Mouse (Mus musculus) G1E (cell line): ENCODE measurements around the gene Thg1l. TPM values are rescaled to one million over a fixed set of nuclear protein-coding genes. Genes with fewer than 3 reads are reported as not detected.
A peak's percentile ranks its signal among the peaks of the same experiment; 100 is the strongest.

ENCODE experiments used
- ATAC-seq: 2 replicates; pipeline ENCODE4 v1.8.0; 2016; ENCODE audit warnings: mild to moderate bottlenecking; ENCODE audit not compliant: insufficient number of reproducible peaks, poor library complexity, low FRiP score, severe bottlenecking; ENCODE audit errors: extremely low read depth
- DNase-seq: peaks from one replicate; pipeline ENCODE4 v3.0.0; 2012; ENCODE audit warnings: low spot score
- H3K27me3 ChIP-seq: 2 replicates; pipeline ENCODE4 v1.6.1; 2012; ENCODE audit warnings: mild to moderate bottlenecking, low read length, inconsistent platforms; ENCODE audit not compliant: insufficient read depth
- H3K36me3 ChIP-seq: replicated peaks from 2 replicates; pipeline ENCODE3; 2012; ENCODE audit warnings: mild to moderate bottlenecking, inconsistent platforms
- H3K4me1 ChIP-seq: 2 replicates; pipeline ENCODE4 v1.6.1; 2012; ENCODE audit warnings: low read depth, low read length, inconsistent platforms, mixed read lengths; ENCODE audit not compliant: insufficient read depth
- H3K4me3 ChIP-seq: 2 replicates; pipeline ENCODE4 v1.5.1; 2012; ENCODE audit warnings: low read depth, mild to moderate bottlenecking, inconsistent platforms, low read length, moderate library complexity, mixed read lengths
- H3K9me3 ChIP-seq: replicated peaks from 2 replicates; pipeline ENCODE4 v1.6.1; 2012; ENCODE audit warnings: inconsistent platforms
- CTCF ChIP-seq: IDR thresholded peaks from 2 replicates; pipeline ENCODE4 v1.5.1; 2012; ENCODE audit warnings: low read depth, low read length, inconsistent platforms, mixed read lengths
- GATA1 ChIP-seq: IDR thresholded peaks from 2 replicates; pipeline ENCODE4 v1.6.1; 2012; ENCODE audit warnings: borderline replicate concordance, low read length, inconsistent platforms, mixed read lengths
- GATA2 ChIP-seq: IDR thresholded peaks from 2 replicates; pipeline ENCODE4 v1.6.1; 2012; ENCODE audit warnings: low read depth, low read length, inconsistent platforms, borderline replicate concordance
- POLR2AphosphoS5 ChIP-seq: IDR thresholded peaks from 2 replicates; pipeline ENCODE4 v1.6.1; 2012; ENCODE audit warnings: low read depth, low read length, inconsistent platforms; ENCODE audit not compliant: insufficient replicate concordance
- TAL1 ChIP-seq: conservative IDR thresholded peaks from 2 replicates; pipeline ENCODE4 v1.6.1; 2012; ENCODE audit warnings: low read depth, low read length, inconsistent platforms, mixed read lengths
- polyA plus RNA-seq: library from polyadenylated mRNA; stranded (reverse); fragments of >175 nt; gene quantifications from 2 replicates; pipeline ENCODE4 v1.2.3, GENCODE M21; 2012
- total RNA-seq, 2 experiments: library from RNA; stranded (forward) in 1 of 2; stranded (reverse) in 1 of 2; fragments of 200-1000 nt in 1 of 2; fragments of >200 nt in 1 of 2; fragmentation: Nextera tagmentation in 1 of 2; gene quantifications; 2 replicates each; pipeline ENCODE4 v1.2.3; 2014 to 2017

Thg1l gene
- total RNA-seq (2014; fragmentation: Nextera tagmentation) = 16.5 and 17.8 TPM in 2 replicates
- total RNA-seq (2017) = 32.8 and 32.9 TPM in 2 replicates
- 6.3 and 7.8 TPM in 2 replicates for polyA plus RNA-seq

DNA sequence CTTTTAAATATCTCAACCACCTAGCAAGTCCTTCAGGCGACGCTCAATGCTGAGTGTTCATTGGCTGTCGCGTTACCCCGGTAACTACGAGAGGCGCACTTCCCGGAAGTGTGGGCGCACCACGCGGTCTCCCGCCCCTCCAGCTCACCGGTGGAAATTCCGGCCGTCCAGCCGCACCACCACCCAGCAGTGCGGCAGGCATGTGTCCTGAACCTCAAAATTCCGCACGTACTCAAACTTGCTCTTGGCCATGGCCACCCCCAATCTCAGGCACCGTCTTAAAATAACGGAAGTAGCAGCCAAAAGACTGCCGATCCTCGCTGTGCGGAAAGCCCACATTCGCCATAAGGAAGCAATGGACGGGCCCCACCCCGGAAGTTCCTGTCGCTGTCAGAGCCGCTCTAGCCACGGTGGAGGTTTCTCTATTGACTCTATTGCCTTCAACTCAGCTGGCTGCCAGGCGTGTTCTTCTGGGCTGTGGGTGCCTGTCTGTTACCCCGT, at the start of gene Thg1l:
Thg1l (minus strand) TSS at position 368 of the 501 bp plus-strand sequence.
- TF ChIP-seq TAL1 = no peak
- TF ChIP-seq POLR2AphosphoS5 = no peak
- TF ChIP-seq GATA2 = no peak
- no peak for TF ChIP-seq GATA1
- no peak for TF ChIP-seq CTCF
- H3K4me3 ChIP-seq = peak within 1 kb of the TSS; percentile 79
- peaks cover 37% of the 10 kb centered on the region for H3K36me3 ChIP-seq
- ATAC-seq = peak; percentile 95
- H3K27me3 ChIP-seq = no peaks in the 10 kb centered on the region
- peak; percentile 78 for DNase-seq
- no peaks in the 10 kb centered on the region for H3K9me3 ChIP-seq
- H3K4me1 ChIP-seq = peaks cover 15% of the 10 kb centered on the region

DNA sequence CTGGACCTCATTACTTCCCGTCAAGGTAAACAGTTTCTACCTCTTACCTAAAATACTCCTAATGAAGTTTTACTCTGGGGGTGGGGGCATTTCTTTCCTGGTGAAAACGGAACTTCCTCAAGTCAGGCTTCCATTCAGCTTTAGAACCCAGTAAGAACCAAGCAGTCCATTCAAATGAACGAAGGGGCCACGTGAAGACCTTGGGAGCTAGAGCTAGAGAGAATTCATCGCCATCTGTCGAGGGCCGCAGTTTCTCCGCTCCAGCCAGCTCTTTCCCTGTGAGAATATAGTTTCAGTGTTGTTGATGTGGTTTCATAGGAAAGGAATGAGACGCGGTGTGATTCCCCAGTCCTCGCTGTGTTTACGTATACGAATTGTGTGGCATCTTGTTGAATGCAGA, 36.8 kb upstream of the Thg1l start:
- Histone ChIP-seq H3K27me3 (no peaks in the 10 kb centered on the region), H3K4me3 (no peak overlapping the region), H3K36me3 (no peaks in the 10 kb centered on the region), H3K9me3 (no peaks in the 10 kb centered on the region), H3K4me1 (no peaks in the 10 kb centered on the region)
- ATAC-seq = no peak
- TF ChIP-seq CTCF (no peak), GATA2 (no peak), TAL1 (no peak), GATA1 (no peak), POLR2AphosphoS5 (no peak)
- DNase-seq = no peak

DNA sequence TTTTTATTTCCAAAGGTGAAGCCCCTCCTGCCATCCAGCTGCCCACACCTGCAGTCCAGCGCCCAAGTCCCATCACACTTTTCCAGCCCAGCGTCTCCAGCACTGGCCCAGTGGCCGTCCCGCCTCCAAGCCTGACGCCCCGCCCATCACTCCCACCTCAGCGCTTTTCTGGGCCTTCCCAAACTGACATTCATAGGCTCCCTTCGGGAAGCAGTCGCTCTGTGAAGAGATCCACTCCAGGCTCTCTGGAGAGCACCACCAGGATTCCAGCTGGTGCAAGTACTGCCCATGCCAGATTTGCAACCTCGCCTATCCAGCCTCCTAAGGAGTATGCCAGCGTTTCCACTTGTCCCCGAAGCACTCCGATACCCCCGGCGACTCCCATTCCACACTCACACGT, 36.3 kb upstream of the Thg1l start:
- H3K36me3 ChIP-seq = no peaks in the 10 kb centered on the region
- no peaks in the 10 kb centered on the region for H3K4me1 ChIP-seq
- DNase-seq = no peak
- H3K9me3 ChIP-seq = no peaks in the 10 kb centered on the region
- H3K27me3 ChIP-seq = no peaks in the 10 kb centered on the region
- ATAC-seq = no peak
- TF ChIP-seq CTCF (no peak), GATA1 (no peak), GATA2 (no peak), POLR2AphosphoS5 (no peak)
- H3K4me3 ChIP-seq = no peak overlapping the region

DNA sequence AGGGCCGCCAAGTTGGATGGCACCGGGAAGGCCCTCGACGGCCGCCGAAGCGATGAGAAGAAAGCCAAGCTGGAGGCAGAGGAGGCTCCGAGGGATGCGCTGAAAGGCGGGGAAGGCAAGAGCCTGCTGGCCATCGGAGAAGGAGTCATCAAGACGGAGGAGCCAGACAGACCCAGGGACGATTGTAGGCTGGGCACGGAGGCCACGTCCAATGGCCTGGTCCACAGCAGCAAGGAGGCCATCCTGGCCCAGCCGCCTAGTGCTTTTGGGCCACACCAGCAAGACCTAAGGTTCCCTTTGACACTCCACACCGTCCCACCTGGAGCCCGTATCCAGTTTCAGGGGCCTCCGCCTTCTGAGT, 25.6 kb upstream of the Thg1l start:
- DNase-seq = no peak
- TF ChIP-seq TAL1 (no peak), POLR2AphosphoS5 (no peak), GATA1 (no peak), GATA2 (no peak), CTCF (no peak)
- no peak for ATAC-seq
- Histone ChIP-seq H3K4me3 (no peak overlapping the region), H3K27me3 (peaks cover 3% of the 10 kb centered on the region; the same call in 1 of the 2 replicates), H3K36me3 (no peaks in the 10 kb centered on the region), H3K9me3 (peaks cover 9% of the 10 kb centered on the region), H3K4me1 (no peaks in the 10 kb centered on the region)

DNA sequence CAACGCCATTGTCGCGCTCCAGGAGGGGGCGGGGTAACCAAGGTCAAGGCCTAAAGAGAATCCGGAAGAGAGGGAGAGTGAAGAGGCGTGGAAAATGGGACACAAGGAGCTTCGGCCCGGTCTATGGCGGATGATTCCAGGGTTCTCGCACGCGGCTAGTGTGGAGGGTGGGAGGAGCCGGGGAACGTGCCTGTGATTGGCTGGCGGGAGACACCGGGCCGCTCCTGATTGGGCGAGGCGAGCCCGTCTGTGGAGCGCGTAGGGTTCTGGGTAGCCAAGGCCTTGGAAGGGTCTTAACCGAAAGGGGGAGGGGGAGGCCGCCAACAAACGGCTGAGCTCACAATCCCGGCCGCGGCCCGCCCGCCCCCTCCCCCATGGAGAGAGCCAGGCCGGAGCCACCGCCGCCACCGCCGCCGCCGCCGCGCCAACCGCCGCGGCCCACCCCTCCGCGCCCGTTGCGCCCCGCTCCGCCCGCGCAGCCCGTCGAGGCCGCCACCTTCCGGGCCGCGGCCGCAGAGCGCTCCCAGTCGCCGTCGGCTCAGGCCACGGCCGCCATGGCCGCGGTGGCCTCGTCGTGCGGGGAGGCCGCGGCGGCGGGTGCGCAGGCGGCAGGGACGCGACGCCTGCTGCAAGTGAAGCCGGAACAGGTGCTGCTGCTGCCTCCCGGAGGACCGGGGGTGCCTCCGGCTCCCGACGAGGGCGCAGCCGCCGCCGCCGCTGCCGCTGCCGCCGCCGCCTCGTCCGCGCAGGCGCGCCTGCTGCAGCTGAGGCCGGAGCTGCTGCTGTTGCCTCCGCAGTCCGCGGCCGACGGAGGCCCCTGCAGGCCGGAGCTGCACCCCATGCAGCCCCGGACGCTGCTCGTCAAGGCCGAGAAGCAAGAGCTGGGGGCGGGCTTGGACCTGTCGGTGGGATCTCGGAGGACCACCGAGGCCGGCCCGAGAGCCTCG, 24.9 kb upstream of the Thg1l start, which contains the start of gene Sox30:
Sox30 (plus strand) TSS at position 365 of the 947 bp plus-strand sequence.
- no peak for ATAC-seq
- Histone ChIP-seq H3K4me1 (no peaks in the 10 kb centered on the region), H3K4me3 (no peak within 1 kb of the TSS), H3K9me3 (peaks cover 9% of the 10 kb centered on the region), H3K27me3 (peaks cover 3% of the 10 kb centered on the region; the same call in 1 of the 2 replicates), H3K36me3 (no peaks in the 10 kb centered on the region)
- DNase-seq = no peak
- no peak for TF ChIP-seq CTCF
- no peak for TF ChIP-seq GATA2
- no peak for TF ChIP-seq GATA1
- TF ChIP-seq TAL1 = no peak
- TF ChIP-seq POLR2AphosphoS5 = no peak

DNA sequence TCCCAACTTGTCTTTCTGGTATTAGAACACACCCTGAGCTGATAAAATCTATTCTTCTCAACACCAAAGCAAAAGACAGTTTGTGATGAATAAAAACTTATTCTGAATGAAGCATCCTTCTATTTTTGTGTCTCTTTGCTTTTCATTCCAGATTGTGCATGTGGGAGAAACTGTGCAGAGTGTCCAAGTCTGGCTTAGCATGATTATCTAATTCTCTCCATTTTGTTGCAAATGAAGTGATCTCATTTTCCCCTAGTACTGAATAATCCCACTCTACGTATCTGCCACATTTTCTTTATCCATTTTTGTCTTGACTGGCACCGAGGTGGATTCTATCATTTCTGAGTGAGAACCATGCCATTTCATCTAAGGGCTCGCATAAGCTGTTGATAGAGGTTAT, 20.8 kb upstream of the Thg1l start:
- H3K27me3 ChIP-seq = peaks cover 19% of the 10 kb centered on the region
- no peaks in the 10 kb centered on the region for H3K36me3 ChIP-seq
- ATAC-seq = no peak
- TF ChIP-seq TAL1 (no peak), GATA1 (no peak), POLR2AphosphoS5 (no peak), GATA2 (no peak), CTCF (no peak)
- H3K4me1 ChIP-seq = no peaks in the 10 kb centered on the region
- DNase-seq = no peak
- no peak overlapping the region for H3K4me3 ChIP-seq
- peaks cover 9% of the 10 kb centered on the region for H3K9me3 ChIP-seq
